Mouse (Mus musculus) heart, postnatal 10 days (tissue): ENCODE measurements around the gene Ogfod2. TPM values are rescaled to one million over a fixed set of nuclear protein-coding genes. Genes with fewer than 3 reads are reported as not detected.

Experiments used
- DNase-seq, 2 experiments: peaks; one replicate each; pipeline ENCODE4 v3.0.0; 2021
- intact Hi-C: fragments of 180-260 bp; cut with DNase I; formaldehyde crosslinking; loops from one replicate; pipeline ENCODE4 v1.15.1; 2025
- total RNA-seq, 2 experiments: library from RNA; stranded (reverse); gene quantifications; 2 replicates each; pipeline ENCODE4 v1.2.3; 2021

Ogfod2 gene
- total RNA-seq, 2 experiments from 2014 or later = 11.9 to 14.2 TPM

DNA sequence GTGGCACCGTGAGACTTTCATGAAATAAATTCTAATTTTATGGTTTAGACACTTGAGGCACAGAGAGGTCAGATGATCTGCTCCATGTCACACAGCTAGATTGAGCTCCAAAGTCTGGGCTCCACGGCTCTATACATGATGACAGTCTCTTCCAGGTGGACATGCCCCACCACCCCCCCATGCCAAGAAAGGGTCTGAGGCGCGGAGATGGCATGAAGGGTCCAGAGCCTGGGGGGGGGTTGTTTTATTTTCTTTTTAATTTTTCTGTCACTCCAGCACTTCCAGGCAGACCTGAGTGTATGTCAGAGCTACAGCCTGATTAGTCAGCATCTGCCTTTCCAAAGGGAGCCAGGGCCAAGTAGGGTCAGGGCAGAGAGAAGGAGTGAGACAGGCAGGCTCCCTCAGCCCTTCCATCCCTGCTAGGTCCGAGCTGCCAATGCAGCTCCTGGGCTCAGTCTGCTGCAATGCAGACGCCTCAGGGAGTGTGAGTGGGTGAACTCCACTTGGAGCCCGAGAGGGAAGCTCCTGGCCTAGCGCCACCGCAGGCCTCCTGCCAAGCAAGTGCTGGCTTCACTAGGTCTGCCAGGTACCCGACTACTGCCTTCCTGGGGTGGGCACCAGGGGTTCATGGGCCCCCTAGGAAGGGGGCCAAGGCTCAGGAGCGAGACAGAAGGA is 18.8 kb upstream of the Ogfod2 start:
- DNase-seq = peak; percentile 81 to 85
- intact Hi-C loops = no loop called here

- intact Hi-C loops = no loop called here
These were observed 18.1 kb upstream of the Ogfod2 start for GRCm38 (mm10) chr5:124093852-124094604.

GRCm38 (mm10) chr5:124095077-124095581 is 17.0 kb upstream of the Ogfod2 start:
- intact Hi-C loops = no loop called here
- no peak for DNase-seq

More at GRCm38 (mm10) chr5:124093852-124094604, 18.1 kb upstream of the Ogfod2 start:
- no peak for DNase-seq

DNA sequence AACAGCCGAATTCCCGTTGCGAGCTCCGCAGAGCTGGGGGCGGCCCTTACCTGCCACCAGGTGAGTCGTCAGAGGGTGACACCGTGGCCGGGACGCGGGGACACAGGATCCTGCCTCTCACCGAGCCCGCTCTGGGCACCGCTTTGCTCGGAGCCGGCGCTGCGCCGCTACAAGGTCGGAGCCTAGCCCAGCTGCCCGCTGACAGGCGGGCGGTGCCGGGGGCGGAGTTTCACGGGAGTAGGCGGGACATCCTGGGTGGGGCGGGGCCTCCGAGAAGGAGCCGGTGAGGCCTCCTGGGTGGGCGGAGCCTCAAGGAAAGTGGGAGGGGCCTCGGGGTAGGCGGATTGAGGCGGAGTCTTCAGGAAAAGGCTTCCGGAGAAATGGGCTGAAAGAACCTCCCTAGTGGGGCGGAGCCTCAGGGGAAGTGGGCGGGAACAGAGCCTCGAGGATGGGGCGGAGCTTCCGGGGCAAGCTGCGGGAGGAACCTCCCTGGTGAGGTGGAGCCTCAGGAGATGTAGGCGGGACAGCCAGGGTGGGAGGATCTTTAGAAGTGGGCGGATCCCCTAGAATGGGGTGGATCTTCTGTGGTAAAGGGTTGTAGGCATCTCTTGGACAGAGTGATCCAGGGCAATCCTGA is 16.4 kb upstream of the Ogfod2 start, which contains the start of gene Abcb9:
TSS of gene Abcb9 (minus strand) at position 203 of the 637 bp plus-strand sequence.
- intact Hi-C loops = no loop called here
- peak; percentile 95 to 97 for DNase-seq

GRCm38 (mm10) chr5:124098923-124099322 is 13.2 kb upstream of the Ogfod2 start:
- intact Hi-C loops = no loop called here
- DNase-seq = no peak

GRCm38 (mm10) chr5:124100128-124101044 is 11.7 kb upstream of the Ogfod2 start:
- no peak for DNase-seq
- intact Hi-C loops = no loop called here

DNA sequence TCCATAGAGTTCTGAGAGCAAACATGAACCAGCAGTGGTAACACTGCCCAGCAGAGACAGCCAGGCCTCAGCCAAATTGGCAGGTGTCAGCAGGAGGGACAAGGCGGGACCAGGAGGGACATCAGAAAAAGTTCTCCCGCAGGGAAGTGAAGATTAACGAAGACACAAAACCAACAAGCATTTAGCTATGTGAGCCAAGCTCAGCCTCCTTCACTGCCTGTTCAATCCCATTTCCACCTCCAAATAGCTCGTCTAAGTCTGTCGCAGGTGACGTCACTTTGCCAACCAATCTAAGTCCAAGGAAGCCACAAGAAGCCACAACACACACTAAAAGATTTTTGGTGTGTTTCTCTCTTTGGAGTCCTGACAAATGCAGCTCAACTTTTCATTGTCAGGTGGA is 9.8 kb upstream of the Ogfod2 start:
- intact Hi-C loops = no loop called here
- DNase-seq = no peak

DNA sequence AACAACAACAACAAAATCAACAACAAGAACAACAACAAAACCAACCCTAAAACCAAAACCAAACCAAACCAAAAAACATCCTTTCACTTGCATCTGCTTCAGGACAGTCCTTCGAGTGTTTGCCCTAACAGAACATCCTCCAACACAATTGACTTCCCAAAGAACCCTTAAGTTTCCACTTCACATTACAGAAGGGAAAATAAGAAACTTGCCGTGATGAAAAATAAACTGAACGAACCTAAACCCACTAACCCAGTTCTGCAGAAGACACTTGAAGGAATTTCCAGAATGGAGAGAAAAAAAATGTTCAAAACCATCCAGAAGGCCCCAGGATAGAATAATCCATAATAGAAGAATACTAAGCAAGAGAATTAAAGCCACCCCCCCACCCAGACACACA is 9.1 kb upstream of the Ogfod2 start:
- no peak for DNase-seq
- intact Hi-C loops = no loop called here

- intact Hi-C loops = no loop called here
These were observed 8.5 kb upstream of the Ogfod2 start for GRCm38 (mm10) chr5:124103552-124103951.

DNA sequence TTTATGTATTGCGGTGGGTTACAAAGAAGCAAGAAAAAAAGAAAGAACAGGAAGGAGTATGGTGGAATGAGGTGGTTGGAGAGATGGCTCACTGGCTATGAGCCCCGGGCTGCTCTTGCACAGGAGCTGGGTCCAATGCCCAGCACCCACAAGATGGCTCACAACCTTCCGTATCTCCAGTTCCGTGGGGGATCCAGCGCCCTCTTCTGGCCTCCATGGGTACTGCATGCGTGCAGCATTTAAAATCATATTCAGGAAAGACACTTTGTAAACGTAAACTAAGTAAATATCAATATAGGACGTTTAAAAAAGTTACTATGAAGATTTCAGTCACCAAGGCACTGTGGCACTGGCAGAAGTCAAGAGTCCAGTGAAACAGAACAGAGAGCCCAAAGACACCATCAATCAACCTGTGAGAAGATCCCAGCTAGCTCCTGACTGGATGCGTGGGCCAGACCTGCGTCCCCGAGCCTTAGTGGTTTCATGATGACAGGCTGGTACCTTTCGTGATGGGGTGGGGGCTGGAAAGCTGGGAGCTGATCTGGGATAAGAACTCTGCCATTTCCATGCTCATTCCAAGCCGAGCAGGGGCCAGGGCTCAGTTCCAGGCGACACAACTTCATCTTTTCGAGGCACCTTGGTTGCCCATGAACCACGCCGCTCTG is 888 bp upstream of the Ogfod2 start:
- peak; percentile 21 to 58 for DNase-seq
- intact Hi-C loops = no loop called here

More at GRCm38 (mm10) chr5:124103552-124103951, 8.5 kb upstream of the Ogfod2 start:
- no peak for DNase-seq

- intact Hi-C loops = no loop called here
- DNase-seq = no peak
These were observed 434 bp downstream of the Ogfod2 start for GRCm38 (mm10) chr5:124112531-124112930.

GRCm38 (mm10) chr5:124113030-124113429 is 933 bp downstream of the Ogfod2 start:
- intact Hi-C loops = no loop called here
- peak; percentile 64 to 65 for DNase-seq

DNA sequence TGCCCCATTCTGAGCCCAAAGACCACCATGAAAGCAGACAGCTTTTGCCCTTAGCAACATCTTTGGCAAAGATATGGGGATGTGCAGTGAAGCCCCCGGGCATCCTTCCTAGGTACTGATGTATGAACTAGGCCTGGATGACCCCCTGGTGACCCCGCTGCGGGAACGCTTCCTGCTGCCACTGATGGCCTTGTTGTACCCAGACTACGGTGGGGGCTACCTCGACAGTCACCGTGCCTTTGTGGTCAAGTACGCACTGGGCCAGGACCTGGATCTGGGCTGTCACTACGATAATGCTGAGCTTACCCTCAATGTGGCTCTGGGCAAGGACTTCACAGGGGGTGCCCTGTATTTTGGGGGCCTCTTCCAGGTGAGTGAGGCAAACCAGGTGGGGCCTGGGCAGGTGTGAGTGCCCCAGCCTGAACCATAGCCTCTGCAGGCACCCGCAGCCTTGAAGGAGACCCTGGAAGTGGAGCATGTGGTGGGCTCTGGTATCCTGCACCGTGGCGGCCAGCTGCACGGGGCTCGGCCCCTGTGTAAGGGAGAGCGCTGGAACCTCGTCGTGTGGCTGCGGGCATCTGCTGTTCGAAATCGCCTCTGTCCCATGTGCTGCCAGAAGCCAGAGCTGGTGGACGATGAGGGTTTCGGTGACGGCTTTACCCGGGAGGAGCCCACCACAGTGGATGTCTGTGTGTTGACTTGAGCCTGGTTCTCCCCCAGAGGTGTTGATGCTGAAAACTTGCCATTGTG is 2.4 kb downstream of the Ogfod2 start:
- intact Hi-C loops = no loop called here

DNA sequence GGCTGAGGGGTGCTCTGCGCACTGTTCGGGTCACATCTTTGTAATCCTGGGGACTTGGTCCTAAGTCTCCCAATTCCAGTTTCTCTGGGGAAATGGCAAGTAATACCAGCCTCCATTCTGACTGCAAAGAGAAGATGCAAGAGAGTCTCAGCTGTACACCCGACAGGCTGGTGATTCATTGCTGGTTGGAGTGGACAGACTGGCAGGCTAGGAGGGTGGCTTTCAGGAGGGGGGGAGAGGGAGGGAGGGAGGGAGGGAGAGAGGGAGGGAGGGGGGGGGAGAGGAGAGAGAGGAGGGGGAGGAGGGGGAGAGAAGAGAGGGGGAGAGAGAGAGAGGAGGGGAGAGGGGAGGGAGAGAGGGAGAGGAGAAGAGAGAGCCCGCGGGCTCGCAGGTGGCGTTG is 3.4 kb downstream of the Ogfod2 start:
- DNase-seq = no peak
- intact Hi-C loops = no loop called here

More for the DNA sequence above, 2.4 kb downstream of the Ogfod2 start:
- DNase-seq = no peak

DNA sequence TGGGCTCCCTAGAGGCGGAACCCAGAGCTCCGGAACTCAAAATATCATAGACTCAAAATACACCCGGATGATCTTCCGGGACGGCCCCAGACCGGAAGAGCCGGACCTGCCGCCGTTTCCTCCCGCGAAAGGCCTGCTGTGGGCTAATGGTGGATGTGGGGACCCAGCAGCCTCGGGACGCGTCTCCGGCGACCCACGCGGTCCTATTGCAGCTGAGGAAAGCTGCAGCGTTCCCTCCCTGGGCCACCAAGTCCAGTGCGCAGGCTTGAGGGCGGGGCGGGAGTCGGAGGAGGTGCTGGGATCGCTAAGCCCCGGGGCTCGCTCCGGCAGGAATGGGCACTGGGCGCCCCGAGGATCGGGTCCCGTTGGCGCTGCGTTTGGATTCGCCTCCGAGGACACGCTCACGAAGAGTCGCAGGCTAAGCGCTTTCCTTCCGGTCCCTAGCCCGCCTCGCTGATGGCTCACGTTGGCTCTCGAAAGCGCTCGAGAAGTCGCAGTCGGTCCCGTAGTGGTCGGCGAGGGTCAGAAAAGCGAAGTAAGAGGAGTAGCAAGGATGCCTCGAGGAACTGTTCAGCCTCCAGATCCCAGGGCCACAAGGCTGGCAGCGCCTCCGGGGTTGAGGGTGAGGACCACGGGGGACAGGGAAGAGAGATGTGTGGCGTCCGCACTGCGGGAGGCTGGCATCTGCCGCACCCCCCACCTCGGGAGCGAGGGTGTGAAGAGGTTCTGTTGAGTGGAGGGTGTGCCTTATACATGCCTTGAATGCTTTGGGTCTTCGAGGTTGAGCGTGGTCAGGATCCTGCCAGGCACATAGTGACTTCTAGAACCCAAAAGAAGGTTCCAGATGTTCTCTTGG is 4.1 kb downstream of the Ogfod2 start, which contains the start of gene Arl6ip4:
TSS of gene Arl6ip4 (plus strand) at position 100 of the 856 bp plus-strand sequence.
- intact Hi-C loops = no loop called here
- DNase-seq = peak; percentile 84 to 90

DNA sequence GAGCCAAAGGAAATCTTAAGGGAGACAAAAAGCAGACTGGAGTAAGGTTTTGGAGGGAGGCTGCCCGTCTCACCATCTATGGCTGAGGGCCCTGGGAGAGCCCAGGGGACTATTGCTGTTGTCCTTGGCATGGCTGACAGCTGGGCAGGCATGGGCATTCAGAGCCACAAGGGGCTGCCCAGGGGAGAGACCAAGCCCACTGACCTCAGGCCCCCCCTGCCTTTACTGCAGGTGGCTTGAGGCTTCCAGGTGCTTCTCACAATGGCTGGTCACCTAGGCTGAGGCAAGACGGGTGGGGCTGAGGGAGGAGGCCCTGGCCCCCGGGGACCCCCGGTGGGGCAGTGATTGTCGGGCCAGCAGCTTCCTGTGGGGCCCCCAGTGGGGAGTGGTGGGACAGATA is 7.1 kb downstream of the Ogfod2 start:
- intact Hi-C loops = no loop called here

DNA sequence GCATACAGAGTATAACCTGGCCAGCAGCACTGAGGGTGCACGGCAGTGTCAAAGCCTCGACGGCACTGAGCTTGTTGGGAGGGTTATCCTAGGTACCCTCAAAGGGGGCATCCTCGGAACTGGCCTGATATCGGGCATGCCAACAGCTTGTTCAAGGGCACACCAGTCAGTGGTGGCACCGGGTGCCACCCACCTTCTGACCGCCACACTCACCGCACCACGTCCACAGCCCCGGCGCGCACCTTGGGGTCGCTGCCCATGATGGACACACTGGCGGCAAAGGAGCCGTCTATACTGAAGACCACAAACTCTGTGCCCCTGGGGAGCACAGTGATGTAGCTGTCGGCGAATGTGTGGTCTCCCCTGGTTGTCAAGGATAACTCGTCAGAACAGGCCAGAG is 10.3 kb downstream of the Ogfod2 start:
- intact Hi-C loops = no loop called here
- DNase-seq = no peak

More for the DNA sequence above, 7.1 kb downstream of the Ogfod2 start:
- no peak for DNase-seq

- intact Hi-C loops = no loop called here
- DNase-seq = no peak
These were observed 13.0 kb downstream of the Ogfod2 start for GRCm38 (mm10) chr5:124125093-124125492.
